Comparison of ENCODE assay signal across 8 mouse cellular contexts in the genomic region with DNA sequence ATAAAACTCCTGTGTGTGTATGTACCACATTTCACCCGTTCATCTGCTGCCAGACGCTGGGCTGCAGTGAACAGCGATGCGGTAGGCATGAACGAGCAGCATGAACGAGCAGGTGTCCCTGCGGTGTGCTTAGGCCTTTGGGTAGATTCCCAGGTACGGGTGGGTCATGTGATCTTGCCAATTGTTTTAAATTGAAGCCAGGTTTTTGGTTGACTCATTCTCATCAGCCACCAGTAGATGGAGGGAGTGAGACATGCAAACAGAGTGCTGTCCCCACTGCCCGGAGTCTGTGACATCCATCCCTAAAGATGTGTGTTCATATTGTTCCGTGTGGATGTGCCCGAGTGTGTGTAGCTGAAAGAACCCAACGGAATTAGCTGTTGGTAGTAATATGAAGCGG.
DNase-seq lines count a peak whose midpoint lies in the region; ATAC-seq and TF ChIP-seq lines count a peak whose summit lies in the region.

No protein-coding gene starts in this region.

- no peaks in the 10 kb centered on the region for H3K36me3 ChIP-seq in liver, postnatal 0 days (replicated peaks; ENCODE audit: insufficient read depth, low read length)
- no peaks in the 10 kb centered on the region for H3K36me3 ChIP-seq in liver, embryonic 11.5 days (ENCODE audit: control insufficient read depth, insufficient read depth, low read length)
- H3K36me3 ChIP-seq in forebrain, embryonic 16.5 days (ENCODE audit: control insufficient read depth, insufficient read depth), result no peaks in the 10 kb centered on the region
- no peaks in the 10 kb centered on the region for H3K36me3 ChIP-seq in kidney, embryonic 16.5 days (ENCODE audit: insufficient read depth, low read length)
- H3K36me3 ChIP-seq in lung, embryonic 14.5 days (ENCODE audit: insufficient read depth), result no peaks in the 10 kb centered on the region
- H3K36me3 ChIP-seq in small intestine, adult 2 months (ENCODE audit: control insufficient read depth, insufficient read depth, low read length), result no peaks in the 10 kb centered on the region

- H3K4me3 ChIP-seq in liver, postnatal 0 days (ENCODE audit: low read depth, low read length), result no peak overlapping the region
- no peak overlapping the region for H3K4me3 ChIP-seq in liver, embryonic 11.5 days (ENCODE audit: low read depth, low read length)
- H3K4me3 ChIP-seq in forebrain, embryonic 16.5 days (replicated peaks; ENCODE audit: low read length), result no peak overlapping the region
- no peak overlapping the region for H3K4me3 ChIP-seq in kidney, embryonic 16.5 days (ENCODE audit: low read length)
- no peak overlapping the region for H3K4me3 ChIP-seq in lung, embryonic 14.5 days (ENCODE audit: low read depth, low read length)
- no peak overlapping the region for H3K4me3 ChIP-seq in small intestine, adult 2 months (ENCODE audit: low read depth, low read length)

- no peaks in the 10 kb centered on the region for H3K9me3 ChIP-seq in liver, postnatal 0 days (ENCODE audit: low read length)
- H3K9me3 ChIP-seq in liver, embryonic 11.5 days (ENCODE audit: control insufficient read depth, low read length), result no peaks in the 10 kb centered on the region
- no peaks in the 10 kb centered on the region for H3K9me3 ChIP-seq in forebrain, embryonic 16.5 days (ENCODE audit: control insufficient read depth, low read length)
- no peaks in the 10 kb centered on the region for H3K9me3 ChIP-seq in kidney, embryonic 16.5 days (ENCODE audit: low read length)
- no peaks in the 10 kb centered on the region for H3K9me3 ChIP-seq in lung, embryonic 14.5 days (ENCODE audit: low read depth, low read length)

- H3K4me2 ChIP-seq in liver, postnatal 0 days (ENCODE audit: low read depth, low read length), result no peak overlapping the region
- no peak overlapping the region for H3K4me2 ChIP-seq in liver, embryonic 11.5 days
- H3K4me2 ChIP-seq in forebrain, embryonic 16.5 days (ENCODE audit: low read length), result no peak overlapping the region
- H3K4me2 ChIP-seq in kidney, embryonic 16.5 days (replicated peaks; ENCODE audit: low read depth, low read length), result no peak overlapping the region
- H3K4me2 ChIP-seq in lung, embryonic 14.5 days, result no peak overlapping the region

- DNase-seq in liver, postnatal 0 days, result peak; percentile 39
- no peak for DNase-seq in liver, embryonic 11.5 days (ENCODE audit: low spot score)
- DNase-seq in adrenal gland, postnatal 36 days, result peak; percentile 41 to 68
- DNase-seq in lung, embryonic 14.5 days, result peak; percentile 73

- no peaks in the 10 kb centered on the region for H3K27me3 ChIP-seq in liver, postnatal 0 days (ENCODE audit: insufficient read depth, low read length)
- no peaks in the 10 kb centered on the region for H3K27me3 ChIP-seq in liver, embryonic 11.5 days (replicated peaks; ENCODE audit: control insufficient read depth, insufficient read depth, low read length)
- H3K27me3 ChIP-seq in forebrain, embryonic 16.5 days (replicated peaks; ENCODE audit: control insufficient read depth, insufficient read depth, low read length), result no peaks in the 10 kb centered on the region
- H3K27me3 ChIP-seq in kidney, embryonic 16.5 days (ENCODE audit: insufficient read depth, low read length), result no peaks in the 10 kb centered on the region
- no peaks in the 10 kb centered on the region for H3K27me3 ChIP-seq in lung, embryonic 14.5 days (ENCODE audit: insufficient read depth, low read length)
- no peaks in the 10 kb centered on the region for H3K27me3 ChIP-seq in small intestine, adult 2 months (ENCODE audit: control insufficient read depth, insufficient read depth, low read length)

- H3K4me1 ChIP-seq in liver, postnatal 0 days (ENCODE audit: insufficient read depth), result no peaks in the 10 kb centered on the region
- H3K4me1 ChIP-seq in liver, embryonic 11.5 days (replicated peaks; ENCODE audit: control insufficient read depth, insufficient read depth, low read length), result peaks cover 3% of the 10 kb centered on the region; the same call in 1 of the 2 replicates
- H3K4me1 ChIP-seq in forebrain, embryonic 16.5 days (replicated peaks; ENCODE audit: control insufficient read depth, insufficient read depth, low read length), result peaks cover 20% of the 10 kb centered on the region
- H3K4me1 ChIP-seq in kidney, embryonic 16.5 days (ENCODE audit: insufficient read depth, low read length), result peaks cover 27% of the 10 kb centered on the region
- H3K4me1 ChIP-seq in lung, embryonic 14.5 days (ENCODE audit: insufficient read depth), result peaks cover 11% of the 10 kb centered on the region; the same call in 1 of the 2 replicates
- H3K4me1 ChIP-seq in small intestine, adult 2 months (ENCODE audit: control insufficient read depth, insufficient read depth, insufficient read length, low read length), result no peaks in the 10 kb centered on the region

- no peak overlapping the region for H3K27ac ChIP-seq in liver, postnatal 0 days (ENCODE audit: low read depth)
- H3K27ac ChIP-seq in liver, embryonic 11.5 days (ENCODE audit: low read depth, low read length), result no peak overlapping the region
- H3K27ac ChIP-seq in forebrain, embryonic 16.5 days (ENCODE audit: low read length), result no peak overlapping the region
- H3K27ac ChIP-seq in kidney, embryonic 16.5 days (ENCODE audit: low read length), result no peak overlapping the region
- no peak overlapping the region for H3K27ac ChIP-seq in lung, embryonic 14.5 days (ENCODE audit: low read depth)
- H3K27ac ChIP-seq in small intestine, adult 2 months (ENCODE audit: insufficient read depth, low read depth, low read length), result no peak overlapping the region

- TF ChIP-seq POLR2A in small intestine, adult 2 months (IDR thresholded peaks at IDR 0.05; ENCODE audit: low read depth, low read length), result no peak

- no peak overlapping the region for H3K9ac ChIP-seq in liver, postnatal 0 days (replicated peaks)
- H3K9ac ChIP-seq in liver, embryonic 11.5 days (ENCODE audit: low read depth, low read length), result no peak overlapping the region
- no peak overlapping the region for H3K9ac ChIP-seq in forebrain, embryonic 16.5 days (replicated peaks; ENCODE audit: low read depth, low read length)
- H3K9ac ChIP-seq in kidney, embryonic 16.5 days (replicated peaks; ENCODE audit: low read length), result no peak overlapping the region
- no peak overlapping the region for H3K9ac ChIP-seq in lung, embryonic 14.5 days

- 42% methylated on average over 13 of the region's 13 CpGs for WGBS in liver, postnatal 0 days (ENCODE audit: insufficient replicate concordance)
- 55% methylated on average over 13 of the region's 13 CpGs for WGBS in liver, embryonic 11.5 days
- 25% methylated on average over 13 of the region's 13 CpGs for WGBS in forebrain, embryonic 16.5 days
- 30% methylated on average over 13 of the region's 13 CpGs for WGBS in kidney, embryonic 16.5 days
- WGBS in lung, embryonic 14.5 days, result 32% methylated on average over 13 of the region's 13 CpGs
- 23% methylated on average over 13 of the region's 13 CpGs for WGBS in small intestine, adult 2 months

- ATAC-seq in liver, postnatal 0 days, result peak; percentile 33; the same call in 1 of the 2 replicates
- no peak for ATAC-seq in liver, embryonic 11.5 days (replicated peaks; ENCODE audit: low FRiP score)
- peak; percentile 37 for ATAC-seq in forebrain, embryonic 16.5 days
- ATAC-seq in kidney, embryonic 16.5 days (ENCODE audit: low FRiP score, low TSS enrichment), result peak; percentile 46; the same call in 1 of the 2 replicates
- no peak for ATAC-seq in lung, embryonic 14.5 days (ENCODE audit: insufficient read depth)
- no peak for ATAC-seq in erythroid progenitor cell, adult 5-6 weeks (replicated peaks; ENCODE audit: low FRiP score, poor library complexity, severe bottlenecking)

- TF ChIP-seq EP300 in liver, postnatal 0 days (IDR thresholded peaks at IDR 0.05; ENCODE audit: low read depth), result no peak

- TF ChIP-seq CTCF in liver, postnatal 0 days (IDR thresholded peaks at IDR 0.05; ENCODE audit: low read depth), result peak; percentile 81
- TF ChIP-seq CTCF in lung, embryonic 14.5 days (IDR thresholded peaks at IDR 0.05; ENCODE audit: low read depth), result peak; percentile 82
- peak; percentile 65; the same call in 1 of the 2 replicates for TF ChIP-seq CTCF in small intestine, adult 2 months (IDR thresholded peaks at IDR 0.05; ENCODE audit: extremely low read depth, insufficient read length, insufficient replicate concordance, low read depth, low read length)

Comparison
In these comparisons a context has a peak if more than half of its experiments do, and no peak if none do; other contexts are left out.
1. ATAC-seq: peak in liver, postnatal 0 days (single experiment), forebrain, embryonic 16.5 days (single experiment) and kidney, embryonic 16.5 days (single experiment); none in liver, embryonic 11.5 days (single experiment), lung, embryonic 14.5 days (single experiment) and erythroid progenitor cell, adult 5-6 weeks (single experiment).
2. Peak in every context shown above with its lines, with median percentiles within 50 percentile points of each other: CTCF ChIP-seq.